Mouse (Mus musculus): ENCODE measurements at regions not wholly inside any gene's neighbourhood (a gene's known extent, or its start where the extent isn't known, plus 50 kb on each side); places are given as distances from the start of the nearest gene placed in this dataset.
"Not testable (repeated sequence)": the region's sequence is repeated elsewhere in the genome, so short reads cannot be mapped to it uniquely, and the experiment has no call there.

GRCm38 (mm10) chr3:39838377-39839145 lies 692.5 kb upstream of the Intu start:
- no peak for TF ChIP-seq CTCF (IDR thresholded peaks at IDR 0.05; ENCODE audit: control insufficient read depth, insufficient read depth, insufficient replicate concordance, low read depth, low read length)
- TF ChIP-seq POLR2A (IDR thresholded peaks at IDR 0.05; ENCODE audit: control insufficient read depth, low read depth, low read length): no peak
- no peak overlapping the region for H3K27ac ChIP-seq (ENCODE audit: control insufficient read depth, insufficient read depth, low read depth, low read length)
- H3K36me3 ChIP-seq (ENCODE audit: control insufficient read depth, insufficient read depth, low read length): no peaks in the 10 kb centered on the region

GRCm38 (mm10) chr3:39840946-39841345 lies 690.1 kb upstream of the Intu start:
- Histone ChIP-seq H3K27ac (ENCODE audit: control insufficient read depth, insufficient read depth, low read depth, low read length) (no peak overlapping the region), H3K4me3 (ENCODE audit: control insufficient read depth, low read depth, low read length) (no peak overlapping the region), H3K4me1 (ENCODE audit: control insufficient read depth, insufficient read depth, low read length) (no peaks in the 10 kb centered on the region), H3K36me3 (ENCODE audit: control insufficient read depth, insufficient read depth, low read length) (no peaks in the 10 kb centered on the region), H3K27me3 (ENCODE audit: control insufficient read depth, insufficient read depth, low read length) (no peaks in the 10 kb centered on the region)
- TF ChIP-seq CTCF (IDR thresholded peaks at IDR 0.05; ENCODE audit: control insufficient read depth, insufficient read depth, insufficient replicate concordance, low read depth, low read length) (no peak), POLR2A (IDR thresholded peaks at IDR 0.05; ENCODE audit: control insufficient read depth, low read depth, low read length) (no peak)

More at GRCm38 (mm10) chr3:39838377-39839145, 692.5 kb upstream of the Intu start:
- no peak overlapping the region for H3K4me3 ChIP-seq (ENCODE audit: control insufficient read depth, low read depth, low read length)
- H3K27me3 ChIP-seq (ENCODE audit: control insufficient read depth, insufficient read depth, low read length): no peaks in the 10 kb centered on the region
- H3K4me1 ChIP-seq (ENCODE audit: control insufficient read depth, insufficient read depth, low read length): no peaks in the 10 kb centered on the region

- no peak overlapping the region for H3K27ac ChIP-seq (ENCODE audit: control insufficient read depth, insufficient read depth, low read depth, low read length)
- TF ChIP-seq POLR2A (IDR thresholded peaks at IDR 0.05; ENCODE audit: control insufficient read depth, low read depth, low read length): no peak
- no peak for TF ChIP-seq CTCF (IDR thresholded peaks at IDR 0.05; ENCODE audit: control insufficient read depth, insufficient read depth, insufficient replicate concordance, low read depth, low read length)
- H3K27me3 ChIP-seq (ENCODE audit: control insufficient read depth, insufficient read depth, low read length): no peaks in the 10 kb centered on the region
- H3K4me1 ChIP-seq (ENCODE audit: control insufficient read depth, insufficient read depth, low read length): no peaks in the 10 kb centered on the region
- no peak overlapping the region for H3K4me3 ChIP-seq (ENCODE audit: control insufficient read depth, low read depth, low read length)
- no peaks in the 10 kb centered on the region for H3K36me3 ChIP-seq (ENCODE audit: control insufficient read depth, insufficient read depth, low read length)
Observed at GRCm38 (mm10) chr3:39845123-39845522, 686.0 kb upstream of the Intu start.

GRCm38 (mm10) chr3:39848829-39849228 lies 682.3 kb upstream of the Intu start:
- Histone ChIP-seq H3K27me3 (ENCODE audit: control insufficient read depth, insufficient read depth, low read length) (no peaks in the 10 kb centered on the region), H3K36me3 (ENCODE audit: control insufficient read depth, insufficient read depth, low read length) (no peaks in the 10 kb centered on the region), H3K27ac (ENCODE audit: control insufficient read depth, insufficient read depth, low read depth, low read length) (no peak overlapping the region), H3K4me3 (ENCODE audit: control insufficient read depth, low read depth, low read length) (no peak overlapping the region), H3K4me1 (ENCODE audit: control insufficient read depth, insufficient read depth, low read length) (no peaks in the 10 kb centered on the region)
- TF ChIP-seq CTCF (IDR thresholded peaks at IDR 0.05; ENCODE audit: control insufficient read depth, insufficient read depth, insufficient replicate concordance, low read depth, low read length) (no peak), POLR2A (IDR thresholded peaks at IDR 0.05; ENCODE audit: control insufficient read depth, low read depth, low read length) (no peak)

DNA sequence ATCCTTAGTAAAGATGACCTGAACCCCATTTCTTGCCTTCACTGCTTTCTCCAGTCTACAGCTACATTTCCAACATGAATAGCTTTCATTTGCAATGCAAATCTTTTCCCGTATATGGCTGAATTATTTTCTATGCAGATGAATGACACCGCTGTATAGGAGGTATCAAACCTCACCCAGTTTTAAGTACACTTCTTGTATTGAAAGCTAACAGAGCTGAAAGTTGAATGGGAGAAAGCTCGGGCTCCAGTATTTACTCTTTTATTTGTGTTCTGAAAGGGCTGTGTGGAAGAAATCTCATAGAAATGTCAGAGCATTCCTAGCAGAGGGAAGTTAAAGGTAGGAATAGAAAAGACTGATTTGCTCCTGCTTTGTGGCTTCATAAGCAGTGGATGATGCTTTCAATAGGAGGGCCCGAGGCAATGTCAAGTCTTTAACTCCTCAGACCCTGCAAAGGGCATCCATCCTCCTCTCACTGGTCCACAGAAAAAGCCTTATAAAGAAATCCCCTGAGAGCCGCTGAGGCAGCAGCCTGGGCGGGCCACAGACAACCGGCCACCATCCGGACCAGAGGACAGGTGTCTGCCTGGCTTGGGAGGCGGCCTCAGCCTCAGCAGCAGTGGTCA lies 673.8 kb upstream of the Intu start:
- TF ChIP-seq POLR2A (IDR thresholded peaks at IDR 0.05; ENCODE audit: control insufficient read depth, low read depth, low read length) (no peak), CTCF (IDR thresholded peaks at IDR 0.05; ENCODE audit: control insufficient read depth, insufficient read depth, insufficient replicate concordance, low read depth, low read length) (no peak)
- Histone ChIP-seq H3K36me3 (ENCODE audit: control insufficient read depth, insufficient read depth, low read length) (no peaks in the 10 kb centered on the region), H3K4me1 (ENCODE audit: control insufficient read depth, insufficient read depth, low read length) (no peaks in the 10 kb centered on the region), H3K4me3 (ENCODE audit: control insufficient read depth, low read depth, low read length) (no peak overlapping the region), H3K27me3 (ENCODE audit: control insufficient read depth, insufficient read depth, low read length) (no peaks in the 10 kb centered on the region), H3K27ac (ENCODE audit: control insufficient read depth, insufficient read depth, low read depth, low read length) (no peak overlapping the region)

DNA sequence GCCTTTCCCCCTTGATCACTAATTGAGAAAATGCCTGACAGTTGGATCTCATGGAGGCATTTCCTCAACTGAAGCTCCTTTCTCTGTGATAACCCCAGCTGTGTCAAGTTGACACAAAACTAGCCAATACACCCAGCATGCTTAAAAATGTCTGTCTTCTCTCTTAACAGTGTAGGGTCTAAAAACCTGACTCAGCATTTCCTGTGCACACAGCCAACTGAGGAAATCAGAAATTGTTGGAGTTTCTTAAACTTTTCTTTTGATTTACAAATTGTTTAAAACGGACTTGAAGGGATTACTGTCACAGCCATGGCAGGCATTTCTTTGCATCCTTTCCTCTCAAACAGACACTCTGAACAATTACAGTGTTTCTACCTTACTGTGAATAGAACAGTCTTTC lies 655.0 kb upstream of the Intu start:
- H3K4me1 ChIP-seq (ENCODE audit: control insufficient read depth, insufficient read depth, low read length); H3K4me3 ChIP-seq (ENCODE audit: control insufficient read depth, low read depth, low read length); H3K27ac ChIP-seq (ENCODE audit: control insufficient read depth, insufficient read depth, low read depth, low read length); H3K36me3 ChIP-seq (ENCODE audit: control insufficient read depth, insufficient read depth, low read length); H3K27me3 ChIP-seq (ENCODE audit: control insufficient read depth, insufficient read depth, low read length): not testable (repeated sequence)

- Histone ChIP-seq H3K27ac (ENCODE audit: control insufficient read depth, insufficient read depth, low read depth, low read length) (no peak overlapping the region), H3K4me1 (ENCODE audit: control insufficient read depth, insufficient read depth, low read length) (no peaks in the 10 kb centered on the region), H3K36me3 (ENCODE audit: control insufficient read depth, insufficient read depth, low read length) (no peaks in the 10 kb centered on the region), H3K4me3 (ENCODE audit: control insufficient read depth, low read depth, low read length) (no peak overlapping the region), H3K27me3 (ENCODE audit: control insufficient read depth, insufficient read depth, low read length) (no peaks in the 10 kb centered on the region)
- TF ChIP-seq CTCF (IDR thresholded peaks at IDR 0.05; ENCODE audit: control insufficient read depth, insufficient read depth, insufficient replicate concordance, low read depth, low read length) (no peak), POLR2A (IDR thresholded peaks at IDR 0.05; ENCODE audit: control insufficient read depth, low read depth, low read length) (no peak)
Observed at GRCm38 (mm10) chr3:39884370-39884769, 646.7 kb upstream of the Intu start.

All from testis, adult 2 months (tissue).